Mouse (Mus musculus) CH12.LX (cell line): ENCODE data around the gene Traf2. TPM values are rescaled to one million over a fixed set of nuclear protein-coding genes. Genes with fewer than 3 reads are reported as not detected.
A peak's percentile ranks its signal among the peaks of the same experiment; 100 is the strongest.

Experiments used
- DNase-seq: peaks from one replicate; pipeline ENCODE4 v3.0.0-alpha.2; 2013; ENCODE audit errors: extremely low read depth
- H3K27ac ChIP-seq: 2 replicates; pipeline ENCODE4 v1.5.1; 2012; ENCODE audit warnings: low read depth, mild to moderate bottlenecking, control low read depth, moderate library complexity; ENCODE audit not compliant: insufficient read depth
- H3K27me3 ChIP-seq: replicated peaks from 2 replicates; pipeline ENCODE3; 2012; ENCODE audit warnings: inconsistent platforms
- H3K36me3 ChIP-seq, 2 experiments: replicated peaks in 1 of 2; 2 replicates each; pipeline versions ENCODE3 to v1.6.1; 2012; ENCODE audit warnings: inconsistent platforms in 1 of 2, low read length in 1 of 2, mild to moderate bottlenecking in 1 of 2, mixed read lengths in 1 of 2, moderate library complexity in 1 of 2; ENCODE audit not compliant: control insufficient read depth in 1 of 2, insufficient read depth in 1 of 2
- H3K4me1 ChIP-seq, 2 experiments: 2 replicates each; pipeline ENCODE4 v1.6.1; 2012; ENCODE audit warnings: inconsistent platforms in 1 of 2, moderate library complexity in 1 of 2; ENCODE audit not compliant: insufficient read depth in 2 of 2, control insufficient read depth in 1 of 2
- H3K4me2 ChIP-seq: 2 replicates; pipeline ENCODE4 v1.6.1; 2012; ENCODE audit warnings: low read depth, mild to moderate bottlenecking, control low read depth; ENCODE audit not compliant: poor library complexity, insufficient read depth, severe bottlenecking
- H3K4me3 ChIP-seq, 3 experiments: fragments of 150-350 bp in 1 of 3; sonication (generic) in 1 of 3; replicated peaks in 1 of 3; 2 replicates each; pipeline versions ENCODE3 to v1.5.1; 2011 to 2012; ENCODE audit warnings: low read depth in 2 of 3, low read length in 2 of 3, mild to moderate bottlenecking in 2 of 3, moderate library complexity in 2 of 3, control low read depth in 1 of 3, improper control_type of control experiment in 1 of 3, inconsistent platforms in 1 of 3, mixed read lengths in 1 of 3; ENCODE audit not compliant: poor library complexity in 1 of 3
- H3K79me2 ChIP-seq: replicated peaks from 2 replicates; pipeline ENCODE4 v1.6.1; 2012; ENCODE audit warnings: mild to moderate bottlenecking, moderate library complexity; ENCODE audit not compliant: control insufficient read depth, poor library complexity, insufficient read depth, severe bottlenecking; ENCODE audit errors: extremely low read depth
- H3K9ac ChIP-seq: 2 replicates; pipeline ENCODE4 v1.6.1; 2012; ENCODE audit warnings: low read depth, mild to moderate bottlenecking, control low read depth, moderate library complexity; ENCODE audit not compliant: insufficient read depth
- H3K9me3 ChIP-seq: replicated peaks from 2 replicates; pipeline ENCODE3; 2012; ENCODE audit warnings: low read length, inconsistent platforms, mixed read lengths
- BHLHE40 ChIP-seq: IDR thresholded peaks from 2 replicates; pipeline ENCODE4 v1.6.1; 2011; ENCODE audit warnings: mild to moderate bottlenecking, low read depth, low read length, improper control_type of control experiment
- CHD1 ChIP-seq: IDR thresholded peaks from 2 replicates; pipeline ENCODE4 v1.6.1; 2012; ENCODE audit warnings: low read depth, low read length, improper control_type of control experiment, inconsistent platforms
- CTCF ChIP-seq, 2 experiments: IDR thresholded peaks in 1 of 2; conservative IDR thresholded peaks in 1 of 2; 2 replicates each; pipeline ENCODE4 v1.5.1; 2011 to 2012; ENCODE audit warnings: low read depth in 2 of 2, low read length in 2 of 2, improper control_type of control experiment in 1 of 2, inconsistent platforms in 1 of 2, mild to moderate bottlenecking in 1 of 2, moderate library complexity in 1 of 2
- E2F4 ChIP-seq: IDR thresholded peaks from 2 replicates; pipeline ENCODE4 v1.6.1; 2011; ENCODE audit warnings: low read depth, low read length, improper control_type of control experiment; ENCODE audit not compliant: insufficient replicate concordance
- ELF1 ChIP-seq: IDR thresholded peaks from 2 replicates; pipeline ENCODE4 v1.6.1; 2014; ENCODE audit warnings: low read depth, mild to moderate bottlenecking, inconsistent platforms, low read length, improper control_type of control experiment
- ETS1 ChIP-seq: conservative IDR thresholded peaks from 2 replicates; pipeline ENCODE4 v1.6.1; 2012; ENCODE audit warnings: low read depth, mild to moderate bottlenecking, inconsistent platforms, low read length, improper control_type of control experiment, moderate library complexity
- GABPA ChIP-seq: IDR thresholded peaks from 2 replicates; pipeline ENCODE4 v1.6.1; 2012; ENCODE audit warnings: low read depth, low read length, improper control_type of control experiment, inconsistent platforms; ENCODE audit not compliant: insufficient replicate concordance
- IRF4 ChIP-seq: IDR thresholded peaks from 2 replicates; pipeline ENCODE4 v1.6.1; 2014; ENCODE audit warnings: low read depth, mild to moderate bottlenecking, inconsistent platforms, low read length, improper control_type of control experiment
- MAZ ChIP-seq: IDR thresholded peaks from 2 replicates; pipeline ENCODE4 v1.6.1; 2012; ENCODE audit warnings: low read depth, mild to moderate bottlenecking, inconsistent platforms, low read length, improper control_type of control experiment, moderate library complexity
- MEF2A ChIP-seq: IDR thresholded peaks from 2 replicates; pipeline ENCODE4 v1.6.1; 2014; ENCODE audit warnings: low read depth, mild to moderate bottlenecking, inconsistent platforms, low read length, improper control_type of control experiment, borderline replicate concordance
- MYC ChIP-seq: IDR thresholded peaks from 2 replicates; pipeline ENCODE4 v1.6.1; 2011; ENCODE audit warnings: low read depth, mild to moderate bottlenecking, improper control_type of control experiment, low read length
- NELFE ChIP-seq: IDR thresholded peaks from 2 replicates; pipeline ENCODE4 v1.6.1; 2011; ENCODE audit warnings: low read depth, low read length, improper control_type of control experiment
- NRF1 ChIP-seq: IDR thresholded peaks from 2 replicates; pipeline ENCODE4 v1.6.1; 2014; ENCODE audit warnings: low read depth, mild to moderate bottlenecking, inconsistent platforms, low read length, improper control_type of control experiment, moderate library complexity
- PAX5 ChIP-seq: IDR thresholded peaks from 2 replicates; pipeline ENCODE4 v1.6.1; 2012; ENCODE audit warnings: low read length, inconsistent platforms, mixed read lengths
- POLR2A ChIP-seq: IDR thresholded peaks from 2 replicates; pipeline ENCODE4 v1.6.1; 2011; ENCODE audit warnings: low read depth, mild to moderate bottlenecking, improper control_type of control experiment, low read length
- SIN3A ChIP-seq: IDR thresholded peaks from 2 replicates; pipeline ENCODE4 v1.6.1; 2012; ENCODE audit warnings: low read length, improper control_type of control experiment, inconsistent platforms
- SMC3 ChIP-seq: IDR thresholded peaks from 2 replicates; pipeline ENCODE4 v1.6.1; 2011; ENCODE audit warnings: low read depth, low read length, improper control_type of control experiment
- TBP ChIP-seq: conservative IDR thresholded peaks from 2 replicates; pipeline ENCODE4 v1.6.1; 2011; ENCODE audit warnings: low read depth, low read length, improper control_type of control experiment
- TCF12 ChIP-seq: IDR thresholded peaks from 2 replicates; pipeline ENCODE4 v1.6.1; 2014; ENCODE audit warnings: low read depth, mild to moderate bottlenecking, inconsistent platforms, low read length, improper control_type of control experiment
- UBTF ChIP-seq: IDR thresholded peaks from 2 replicates; pipeline ENCODE4 v1.6.1; 2012; ENCODE audit warnings: low read depth, mild to moderate bottlenecking, inconsistent platforms, low read length, improper control_type of control experiment, moderate library complexity
- USF2 ChIP-seq: conservative IDR thresholded peaks from 2 replicates; pipeline ENCODE4 v1.6.1; 2011; ENCODE audit warnings: low read depth, low read length, improper control_type of control experiment
- ZMIZ1 ChIP-seq: IDR thresholded peaks from 2 replicates; pipeline ENCODE4 v1.6.1; 2012; ENCODE audit warnings: low read depth, mild to moderate bottlenecking, inconsistent platforms, low read length, improper control_type of control experiment
- ZNF384 ChIP-seq: IDR thresholded peaks from 2 replicates; pipeline ENCODE4 v1.6.1; 2012; ENCODE audit warnings: low read depth, low read length, improper control_type of control experiment, inconsistent platforms
- dilution Hi-C: fragments of 300-500 bp; cut with MboI; formaldehyde crosslinking; loops from 2 replicates; pipeline ENCODE4 v1.14.3; 2020; ENCODE audit warnings: low sequenced_read_pairs; ENCODE audit not compliant: extremely low pct_unique_long_range_greater_than_20kb, extremely low pct_ligation_motif_present
- in situ Hi-C: fragments of 300-500 bp; cut with MboI; formaldehyde crosslinking; loops from 3 replicates; pipeline ENCODE4 v1.14.3; 2019; ENCODE audit warnings: low sequenced_read_pairs, low pct_ligation_motif_present, low pct_unique_long_range_greater_than_20kb, mixed read lengths
- polyA plus RNA-seq: library from polyadenylated mRNA; unstranded; fragments of >175 nt; gene quantifications from 2 replicates; pipeline ENCODE4 v1.2.1, GENCODE M21; 2012; ENCODE audit warnings: low read depth; ENCODE audit not compliant: insufficient read length
- total RNA-seq, 2 experiments: library from RNA; depleted of rRNA; stranded (reverse); fragments of 300-350 nt in 1 of 2; fragments of >200 nt in 1 of 2; gene quantifications; 2 replicates each; pipeline ENCODE4 v1.2.3; 2012 to 2014

Traf2 gene
- total and polyA plus RNA-seq, 3 experiments = 17.9 to 26.4 (median 25.1) TPM

GRCm38 (mm10) chr2:25557221-25557963, 10.7 kb upstream of the Traf2 start, which contains the start of gene Edf1 (continued):
- TF ChIP-seq GABPA (no peak), NRF1 (peak; percentile 51), ETS1 (peak; percentile 23; the same call in 1 of the 2 replicates), USF2 (no peak), PAX5 (no peak), POLR2A (peak; percentile 95), IRF4 (peak; percentile 51; the same call in 1 of the 2 replicates), MEF2A (peak; percentile 56; the same call in 1 of the 2 replicates), SMC3 (no peak), BHLHE40 (peak; percentile 92), UBTF (no peak), CTCF (conservative IDR thresholded peaks at IDR 0.05 in 1 of 2, IDR thresholded peaks at IDR 0.05 in 1 of 2; ENCODE audit: low read depth in 2 of 2, low read length in 2 of 2) (no peak), CHD1 (0 out of 2 replicates have a peak, but pooled peaks have one; percentile 18)

GRCm38 (mm10) chr2:25556296-25556695, 9.6 kb upstream of the Traf2 start:
- H3K79me2 ChIP-seq = peaks cover 25% of the 10 kb centered on the region
- no peaks in the 10 kb centered on the region for H3K9me3 ChIP-seq
- no peak overlapping the region for H3K4me3 ChIP-seq
- H3K27ac ChIP-seq = no peak overlapping the region
- H3K36me3 ChIP-seq = peaks cover 17 to 22% of the 10 kb centered on the region in 2 experiments
- dilution Hi-C loops = no loop called here
- H3K4me1 ChIP-seq = peaks cover 17 to 39% of the 10 kb centered on the region in 2 experiments
- in situ Hi-C loops = loop anchor here (10.0 kb wide), 1 partner anchor 131 kb away; the partner anchor contains the start of genes Abca2 and Fut7
- H3K4me2 ChIP-seq = no peak overlapping the region
- DNase-seq = no peak
- H3K9ac ChIP-seq = peak overlapping the region; percentile 97; the same call in 1 of the 2 replicates
- TF ChIP-seq TCF12 (no peak), USF2 (no peak), SIN3A (no peak), MAZ (no peak), ZNF384 (no peak), MYC (no peak), MEF2A (no peak), TBP (no peak), E2F4 (no peak), PAX5 (no peak), ELF1 (no peak), NELFE (no peak), GABPA (no peak), ZMIZ1 (no peak), CHD1 (no peak)
- H3K27me3 ChIP-seq = no peaks in the 10 kb centered on the region
